Mouse (Mus musculus): ENCODE results near the gene Arhgap27.
A peak's percentile ranks its signal among the peaks of the same experiment; 100 is the strongest.
"Not testable (repeated sequence)": the region's sequence is repeated elsewhere in the genome, so short reads cannot be mapped to it uniquely, and the experiment has no call there.

The Arhgap27 gene

DNA sequence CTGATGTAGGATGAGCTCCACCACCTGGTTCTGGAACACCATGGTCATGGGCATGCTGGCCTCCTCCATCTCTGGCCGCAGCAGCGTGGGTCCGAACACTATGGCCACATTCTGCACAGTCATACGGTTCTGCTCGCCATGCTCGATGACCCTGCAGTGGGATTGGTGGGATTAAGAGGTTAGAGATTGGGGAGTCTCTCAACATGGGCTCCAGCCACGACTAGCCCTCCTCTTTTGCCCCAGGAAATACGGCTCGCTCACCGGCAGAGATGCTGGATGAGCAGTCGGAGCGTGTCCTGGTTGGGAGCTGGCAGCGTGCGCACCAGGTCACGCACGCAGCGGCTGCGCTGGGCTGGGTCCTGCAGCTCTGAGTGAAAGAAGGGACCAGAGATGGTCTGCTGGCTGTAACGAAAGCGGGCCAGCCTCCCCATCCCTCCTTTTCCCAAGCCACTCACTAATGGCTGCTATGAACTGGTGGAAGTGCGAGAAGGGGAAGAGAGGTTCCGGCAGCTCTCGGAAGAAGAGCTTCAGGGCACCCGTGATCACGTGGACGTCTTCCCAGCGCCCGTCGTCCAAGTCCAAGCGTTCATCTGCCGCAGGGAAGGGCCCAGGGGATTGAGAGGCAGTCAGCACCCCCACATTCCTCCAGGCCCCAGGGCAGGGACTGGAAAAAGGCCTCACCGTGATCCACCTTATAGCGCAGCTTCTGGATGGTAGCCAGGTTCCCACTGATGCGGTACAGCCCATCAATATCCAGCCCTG lies 30.4 kb downstream of the Arhgap27 start:
- no peak for DNase-seq (ENCODE audit: low spot score)

DNA sequence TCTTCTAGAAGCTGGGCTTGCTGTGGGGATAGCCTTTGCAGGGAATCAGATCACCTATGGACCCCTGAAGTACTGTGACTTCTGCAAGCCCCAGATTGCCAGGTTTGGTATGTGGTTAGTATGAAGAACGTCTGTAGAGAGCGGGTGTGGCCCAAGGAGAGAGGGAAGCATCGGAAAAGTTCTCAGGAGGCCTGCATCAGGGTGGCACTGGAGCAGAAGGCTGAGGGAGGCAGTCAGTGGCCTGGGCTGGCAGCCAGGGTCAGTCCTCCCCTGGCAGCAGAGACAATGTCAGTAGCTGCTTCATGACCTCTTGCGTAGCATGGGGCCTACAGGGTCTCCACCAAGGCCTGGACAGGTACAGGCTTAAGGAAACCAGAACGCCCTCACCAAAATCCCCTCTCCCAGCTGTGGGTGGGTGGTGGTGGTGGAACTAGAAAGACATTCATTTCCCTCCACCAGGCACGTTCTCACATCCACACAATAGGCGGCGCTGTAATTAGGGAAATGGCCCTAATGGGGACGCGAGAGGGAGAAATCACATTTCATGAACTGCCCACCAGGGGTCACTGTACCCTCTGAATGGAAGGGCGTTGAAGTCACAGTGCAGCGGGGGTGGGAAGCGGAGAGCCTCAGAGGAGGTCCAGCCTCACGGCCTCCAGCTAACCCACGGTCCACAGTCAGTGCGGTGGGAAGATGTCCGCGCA lies 31.2 kb downstream of the Arhgap27 start:
- DNase-seq (ENCODE audit: low spot score), result peak; percentile 66

DNA sequence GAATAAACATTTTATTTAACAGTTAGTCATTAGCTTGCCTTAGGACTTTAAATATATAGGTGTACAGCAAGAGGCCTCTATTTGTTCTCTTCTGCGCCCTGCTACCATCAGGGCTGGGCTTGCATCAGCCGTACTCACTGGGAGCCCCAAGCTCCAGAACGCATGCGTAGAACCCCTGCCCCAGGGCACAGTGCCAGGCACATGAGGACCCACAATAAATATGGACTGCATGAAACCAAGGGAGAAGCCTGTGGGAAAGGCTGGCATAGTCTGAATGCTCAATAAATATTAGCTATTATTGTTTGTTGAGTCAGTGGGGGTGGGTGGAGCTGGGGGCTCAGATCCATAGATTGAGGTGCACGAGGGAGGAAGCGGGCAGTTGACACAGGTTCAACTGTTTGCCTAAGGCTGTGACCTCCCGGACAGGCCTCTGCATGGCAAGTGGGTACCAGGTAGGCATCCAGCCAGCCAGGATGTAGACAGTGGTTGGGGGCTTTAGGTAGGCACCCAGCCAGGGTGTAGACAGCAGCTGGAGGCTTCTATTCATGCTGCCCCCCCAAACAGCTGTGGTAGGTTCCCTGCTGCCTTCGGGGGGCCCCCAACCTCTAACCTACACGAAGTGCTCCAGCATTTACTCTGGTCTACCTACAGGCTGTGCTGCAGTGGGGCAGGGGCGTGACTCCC lies 31.8 kb downstream of the Arhgap27 start:
- DNase-seq (ENCODE audit: low spot score), result no peak

DNA sequence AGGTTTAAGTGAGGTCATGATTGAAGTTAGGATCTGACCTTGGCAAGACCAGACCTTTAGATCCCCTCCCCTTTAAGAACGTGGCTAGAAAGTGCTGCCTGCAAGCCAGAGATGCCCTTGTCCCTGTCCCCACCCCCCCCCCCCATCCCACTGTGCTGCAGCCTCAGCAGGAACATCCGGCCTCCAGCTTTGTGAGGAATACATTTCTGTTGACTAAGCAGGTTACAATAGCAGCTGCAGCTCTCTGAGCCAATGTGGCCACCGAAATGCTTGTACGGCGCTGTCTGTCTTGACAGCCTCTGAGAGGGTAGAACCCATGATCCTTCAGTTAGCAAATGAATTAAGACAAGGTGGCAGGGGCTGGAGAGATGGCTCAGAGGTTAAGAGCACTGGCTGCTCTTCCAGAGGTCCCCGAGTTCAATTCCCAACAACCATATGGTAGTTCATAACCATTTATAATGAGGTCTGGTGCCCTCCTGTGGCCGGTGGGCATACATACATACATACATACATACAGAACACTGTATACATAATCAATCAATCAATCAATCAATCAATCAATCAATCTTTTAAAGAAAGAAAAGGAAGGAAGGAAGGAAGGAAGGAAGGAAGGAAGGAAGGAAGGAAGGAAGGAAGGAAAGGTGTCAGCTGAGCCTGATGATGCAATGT lies 32.7 kb downstream of the Arhgap27 start:
- no peak for DNase-seq (ENCODE audit: low spot score)

DNA sequence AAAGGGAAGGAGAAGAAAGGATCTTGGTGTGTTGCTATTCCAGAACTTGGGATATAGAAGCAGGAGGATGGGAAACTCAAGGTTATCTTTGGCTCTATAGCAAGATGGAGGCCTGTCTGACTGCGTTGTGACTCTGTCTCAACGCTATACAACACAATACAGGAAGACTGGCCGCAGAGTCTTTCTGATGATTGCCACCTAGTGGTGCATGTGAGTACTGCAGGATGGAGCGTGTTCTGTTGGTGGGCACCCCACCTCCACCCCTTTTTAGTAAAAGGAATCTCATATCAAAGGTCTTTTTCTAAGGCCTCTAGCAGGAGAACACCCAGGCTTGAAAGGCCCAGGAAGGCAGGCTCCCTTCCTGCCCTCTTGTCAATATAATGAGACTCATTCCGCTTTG lies 36.5 kb downstream of the Arhgap27 start:
- DNase-seq (ENCODE audit: low spot score), result peak; percentile 83

DNA sequence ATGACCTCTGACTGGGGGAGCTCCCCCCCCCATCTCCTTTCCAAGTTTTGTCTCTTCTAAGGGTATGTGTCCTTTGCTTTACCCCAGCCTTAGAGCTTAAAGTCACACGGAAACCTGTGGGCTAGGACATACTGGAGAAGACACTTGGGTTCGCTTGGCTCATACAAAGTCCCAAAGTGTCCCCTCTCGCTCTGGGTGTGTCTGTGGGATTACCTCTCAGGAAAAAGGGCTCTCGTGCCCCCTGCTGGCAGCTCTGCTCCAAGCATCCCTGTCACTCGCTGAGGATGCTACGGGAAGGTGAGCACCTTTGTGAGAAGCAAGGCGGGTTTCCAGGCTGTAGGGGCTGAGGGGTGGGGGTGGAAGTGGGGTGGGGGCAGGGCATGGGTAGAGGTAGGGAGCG lies 38.3 kb downstream of the Arhgap27 start:
- peak; percentile 42 for DNase-seq (ENCODE audit: low spot score)

DNA sequence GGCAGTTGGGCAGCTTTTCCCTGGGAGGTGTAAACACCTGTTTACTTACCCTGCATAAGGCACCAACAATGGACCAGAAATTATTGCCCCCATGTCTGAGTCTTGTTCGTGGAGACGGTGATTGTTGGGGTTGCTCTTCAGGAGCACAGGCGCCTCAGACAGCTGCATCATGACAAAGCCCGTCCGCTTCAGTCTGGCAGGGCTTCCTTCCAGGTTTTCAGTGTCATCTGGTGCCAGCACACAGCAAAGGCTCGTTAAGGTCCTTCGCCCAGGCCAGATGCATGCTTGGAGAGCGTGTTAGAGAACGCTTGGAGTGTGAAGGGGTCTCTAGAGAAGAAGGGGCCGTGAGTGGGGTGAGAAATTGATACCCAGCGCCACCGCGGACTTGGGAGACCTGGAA lies 38.8 kb downstream of the Arhgap27 start:
- no peak for DNase-seq (ENCODE audit: low spot score)

DNA sequence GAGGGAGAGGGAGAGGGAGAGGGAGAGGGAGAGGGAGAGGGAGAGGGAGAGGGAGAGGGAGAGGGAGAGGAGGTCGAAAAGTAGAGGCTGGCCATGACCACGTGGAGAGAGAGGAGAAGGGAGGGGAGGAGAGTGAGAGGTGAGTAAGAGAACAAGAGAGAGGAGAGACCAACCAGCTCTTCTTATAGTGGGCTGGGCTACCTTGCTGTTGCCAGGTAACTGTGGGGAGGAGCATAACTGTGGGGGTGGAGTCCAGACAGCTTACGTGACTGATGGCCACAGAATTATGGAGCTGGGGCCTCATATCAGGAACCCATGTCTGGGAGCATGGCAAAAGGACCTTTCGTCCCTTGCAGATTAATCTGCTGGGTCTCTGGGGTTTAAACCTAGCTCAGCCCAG lies 40.7 kb downstream of the Arhgap27 start:
- not testable (repeated sequence) for DNase-seq (ENCODE audit: low spot score)

DNA sequence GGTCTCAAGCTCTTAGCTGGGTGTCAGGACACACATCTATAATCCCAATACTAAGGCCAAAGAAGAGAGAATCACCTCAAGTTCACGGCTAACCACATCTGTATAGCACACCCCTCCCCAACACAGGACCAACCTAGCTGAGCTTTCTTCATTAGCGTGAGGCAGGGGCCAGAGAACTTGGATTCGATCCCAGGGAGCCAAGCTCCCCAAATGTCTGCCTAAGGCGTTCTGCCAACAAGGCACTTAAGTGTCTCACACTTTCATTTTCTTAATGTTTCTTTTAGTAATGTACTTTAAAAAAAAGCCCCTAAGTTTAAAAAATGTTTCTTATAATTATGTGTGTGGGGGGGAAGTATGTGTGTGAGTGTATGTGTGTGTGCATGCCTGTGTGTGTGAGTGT lies 42.8 kb downstream of the Arhgap27 start:
- DNase-seq (ENCODE audit: low spot score), result no peak

DNA sequence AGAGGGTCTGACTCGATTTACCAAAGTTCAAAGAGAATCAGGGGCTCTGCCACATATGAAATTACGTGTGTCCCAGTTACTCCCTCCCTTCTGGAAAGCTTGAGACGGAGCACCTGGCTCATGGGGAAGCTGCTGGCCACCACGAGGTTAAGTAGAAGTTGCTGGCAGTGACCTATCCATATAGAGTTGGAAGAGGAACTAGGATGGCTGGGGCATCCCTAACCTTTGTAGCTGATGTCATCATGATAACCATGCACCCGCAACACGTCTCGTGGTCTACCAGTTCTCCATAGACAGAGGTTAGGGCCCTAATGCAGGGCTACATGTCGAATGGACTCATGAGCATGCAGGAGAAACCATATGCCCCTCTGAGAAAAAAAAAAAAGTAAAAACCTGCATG lies 43.3 kb downstream of the Arhgap27 start:
- no peak for DNase-seq (ENCODE audit: low spot score)

DNA sequence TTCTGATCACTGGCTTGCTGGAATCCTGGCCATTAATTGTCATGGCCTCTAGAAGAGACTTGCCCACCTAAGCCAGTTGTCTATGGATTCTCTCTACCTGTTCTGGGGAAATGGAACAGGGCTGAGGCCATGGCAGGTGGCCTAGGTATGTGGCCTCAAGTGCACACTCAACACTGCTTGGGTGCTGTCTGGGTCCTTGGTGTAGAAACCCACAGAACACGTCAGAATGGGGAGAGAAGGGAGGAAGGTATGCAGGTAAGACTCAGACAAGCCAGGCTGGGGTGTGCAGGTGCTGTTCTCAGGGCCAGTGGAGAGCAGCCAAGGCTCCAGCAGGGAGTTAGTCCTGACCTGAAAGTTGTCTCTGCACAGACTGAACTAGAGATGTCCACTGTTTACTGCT lies 45.5 kb downstream of the Arhgap27 start:
- DNase-seq (ENCODE audit: low spot score), result no peak

DNA sequence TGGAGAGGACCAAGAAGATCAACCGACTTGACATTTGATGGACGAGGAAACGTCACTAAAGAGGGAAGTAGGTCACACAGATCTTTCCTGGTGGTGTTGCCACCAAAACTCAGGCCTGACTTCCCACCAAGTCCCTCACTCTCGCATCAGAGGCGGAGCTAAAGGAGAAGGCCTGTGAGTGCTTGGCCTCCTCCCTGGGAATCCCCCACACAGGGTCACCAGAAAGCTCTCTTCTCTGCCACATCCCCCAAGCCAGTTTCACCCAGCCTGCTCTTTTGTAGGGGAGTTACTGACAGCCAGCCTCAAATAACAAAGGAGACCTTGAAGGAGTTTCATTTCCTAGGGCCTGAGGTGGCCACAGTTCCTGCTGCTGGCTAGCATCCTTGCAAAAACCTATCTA lies 48.1 kb downstream of the Arhgap27 start:
- DNase-seq (ENCODE audit: low spot score), result no peak

DNA sequence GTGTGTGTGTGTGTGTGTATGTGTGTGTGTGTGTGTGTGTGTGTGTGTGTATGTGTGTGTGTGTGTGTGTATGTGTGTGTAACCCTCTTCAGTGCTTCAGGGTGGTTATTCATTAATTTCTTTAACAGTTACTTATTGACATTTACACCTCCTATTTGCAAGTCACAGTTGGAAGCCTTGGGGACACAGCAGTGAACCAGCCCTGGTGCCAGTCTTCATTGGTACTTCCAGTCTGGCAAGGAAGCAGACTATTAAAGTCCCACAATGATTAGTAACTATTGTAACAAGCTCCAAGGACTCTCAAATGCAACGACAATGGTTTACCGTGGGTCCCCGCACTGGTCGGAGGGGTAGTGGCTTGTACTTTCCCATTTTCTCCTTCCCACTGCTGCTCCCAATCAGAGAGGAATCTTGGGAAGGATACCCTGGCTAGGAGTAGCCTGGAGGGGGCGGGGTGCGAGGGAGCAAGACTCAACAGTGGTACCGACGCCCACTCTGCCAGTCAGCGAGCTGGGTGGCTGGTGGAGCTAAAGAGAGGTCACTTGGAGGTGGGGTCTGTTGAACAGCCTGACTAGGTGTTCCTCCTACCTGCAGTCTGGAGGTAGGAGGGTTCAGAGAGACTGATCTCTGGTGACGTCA lies 48.6 kb downstream of the Arhgap27 start:
- DNase-seq (ENCODE audit: low spot score), result no peak

DNA sequence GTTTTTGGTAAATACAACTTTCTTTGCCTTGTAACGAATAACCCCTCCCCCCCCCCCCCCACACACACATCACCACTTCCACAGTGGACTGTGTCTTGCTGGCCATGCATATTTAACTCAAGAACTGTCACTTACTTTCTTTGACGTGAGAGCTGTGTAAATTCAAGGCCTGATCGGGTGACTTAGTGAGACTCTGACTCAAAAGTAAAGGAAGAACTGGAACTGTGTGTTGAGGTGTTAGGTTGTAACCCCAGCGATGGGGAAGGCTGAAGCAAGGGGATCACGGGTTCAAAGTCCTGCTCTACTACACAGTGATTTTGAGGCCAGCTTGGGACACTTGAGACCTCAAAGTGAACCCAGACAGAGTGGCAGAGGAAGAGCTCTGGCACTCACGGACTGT lies 50.0 kb downstream of the Arhgap27 start:
- DNase-seq (ENCODE audit: low spot score), result no peak

DNA sequence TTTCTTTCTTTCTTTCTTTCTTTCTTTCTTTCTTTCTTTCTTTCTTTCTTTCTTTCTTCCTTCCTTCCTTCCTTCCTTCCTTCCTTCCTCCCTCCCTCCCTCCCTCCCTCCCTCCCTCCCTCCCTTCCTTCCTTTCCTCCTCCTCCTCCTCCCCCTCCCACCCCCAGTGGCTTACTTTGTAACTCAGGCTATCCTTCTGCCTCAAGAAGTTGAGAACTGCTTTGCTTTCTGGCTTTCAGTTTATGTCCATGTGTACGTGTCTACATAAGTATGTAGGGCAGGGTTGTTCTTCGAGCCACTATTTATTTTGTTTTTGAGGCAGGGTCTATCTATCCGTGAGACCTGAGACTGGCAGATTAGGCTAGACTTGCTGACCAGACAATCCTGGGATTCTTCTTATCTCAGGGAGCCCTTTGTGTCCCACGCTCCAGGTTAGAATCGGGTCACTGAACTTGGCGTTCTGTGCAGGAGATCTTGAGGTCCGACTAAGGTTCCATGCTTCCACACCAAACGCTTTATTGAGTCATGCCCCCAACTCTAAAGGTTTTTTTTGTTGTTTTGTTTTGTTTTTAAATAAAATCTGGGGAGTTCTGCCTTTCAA lies 50.7 kb downstream of the Arhgap27 start:
- DNase-seq (ENCODE audit: low spot score), result no peak

DNA sequence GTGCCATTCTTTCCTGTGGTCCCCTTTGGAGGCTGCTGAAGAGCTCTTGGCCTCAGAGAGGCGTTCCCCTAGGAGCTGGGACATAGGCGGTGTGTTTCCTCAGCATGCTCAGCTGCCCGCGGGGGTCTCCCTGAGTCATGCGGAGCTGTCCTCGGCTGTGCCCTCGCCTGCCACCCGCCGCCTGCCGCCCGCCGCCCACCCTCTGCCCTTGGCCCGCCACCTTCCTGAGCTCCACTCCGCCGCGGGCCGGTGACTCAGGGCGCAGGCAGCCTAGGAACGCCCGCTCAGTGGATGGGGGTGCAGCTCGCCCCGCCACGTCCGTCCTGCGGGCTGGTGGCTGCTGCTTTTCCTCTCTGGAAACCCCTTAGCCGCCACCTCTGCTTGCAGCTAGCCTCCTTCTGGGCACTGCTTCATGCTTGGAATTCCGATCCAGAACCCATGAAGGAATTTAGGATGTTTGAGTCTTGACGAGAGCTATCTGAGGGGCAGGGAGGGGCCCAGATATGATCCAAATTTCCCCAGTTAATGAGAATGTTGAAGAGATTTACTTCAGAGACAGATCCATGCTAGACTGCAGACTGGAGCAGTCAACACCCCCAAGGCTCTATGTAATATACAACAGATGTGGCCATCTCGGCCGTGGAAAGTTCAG lies 51.4 kb downstream of the Arhgap27 start:
- DNase-seq (ENCODE audit: low spot score), result peak; percentile 25

DNA sequence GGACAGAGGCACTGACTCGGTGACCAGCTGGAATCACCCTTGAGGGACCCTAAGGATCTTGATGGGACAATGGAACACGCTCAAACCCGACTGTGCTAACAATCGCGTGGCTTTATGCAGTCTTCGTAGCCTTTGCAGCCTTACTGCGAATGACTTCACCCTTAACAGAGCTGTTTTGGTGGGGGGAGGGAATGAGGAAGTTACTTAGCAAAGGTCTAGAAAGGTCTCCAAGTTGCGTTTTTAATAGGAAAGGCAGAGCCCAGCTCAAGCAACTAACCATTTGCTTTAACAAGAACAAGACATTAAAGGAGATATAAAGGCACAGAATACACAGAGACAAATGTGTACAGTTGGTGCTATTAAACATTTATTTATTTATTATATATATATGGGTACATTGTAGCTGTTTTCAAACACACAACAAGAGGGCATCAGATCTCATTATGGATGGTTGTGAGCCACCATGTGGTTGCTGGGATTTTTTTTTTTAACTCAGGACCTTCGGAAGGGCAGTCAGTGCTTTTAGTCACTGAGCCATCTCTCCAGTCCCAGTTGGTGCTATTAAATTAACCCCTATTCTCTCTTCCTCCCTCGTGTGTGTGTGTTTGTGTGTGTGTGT lies 53.4 kb downstream of the Arhgap27 start:
- DNase-seq (ENCODE audit: low spot score), result no peak

DNA sequence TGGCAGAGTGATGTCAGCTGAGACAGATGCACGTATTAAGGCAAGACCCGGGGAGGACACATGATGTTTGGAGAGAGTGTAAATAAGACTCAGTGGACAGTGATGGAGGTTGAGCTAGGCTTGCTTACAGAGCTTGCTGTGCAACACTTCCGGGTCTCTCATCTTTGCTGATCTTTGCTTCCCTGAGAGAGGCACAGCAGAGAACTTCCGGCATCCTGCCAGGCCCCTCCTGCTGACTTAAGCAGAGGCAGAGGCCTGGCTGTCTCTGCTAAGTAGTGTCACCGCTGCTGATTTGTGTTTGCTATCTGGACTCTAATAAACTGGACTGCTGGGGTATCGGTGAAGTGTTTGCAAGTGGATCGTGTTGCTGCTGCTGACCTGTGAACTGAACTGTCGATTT lies 55.6 kb downstream of the Arhgap27 start:
- DNase-seq (ENCODE audit: low spot score), result peak; percentile 55

DNA sequence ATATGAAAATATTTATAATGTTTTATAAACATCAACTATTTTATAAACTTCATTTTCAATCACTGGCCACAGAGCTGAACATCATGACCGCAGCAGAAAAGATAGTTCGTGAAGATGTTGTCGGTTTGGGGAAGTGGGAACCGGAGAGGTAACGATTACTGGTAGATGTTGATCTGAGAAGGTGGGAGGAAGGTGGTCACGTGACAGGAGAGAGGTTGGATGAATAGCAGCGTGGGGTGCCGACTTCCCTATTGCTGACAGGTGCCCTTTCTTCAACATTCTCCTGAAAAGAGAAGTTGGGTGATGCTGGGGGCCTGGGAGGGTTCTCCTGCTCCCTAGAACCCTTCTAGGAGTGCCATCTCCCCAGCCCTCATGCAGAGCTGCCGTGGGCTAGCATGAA lies 59.0 kb downstream of the Arhgap27 start:
- peak; percentile 4 for DNase-seq (ENCODE audit: low spot score)

DNA sequence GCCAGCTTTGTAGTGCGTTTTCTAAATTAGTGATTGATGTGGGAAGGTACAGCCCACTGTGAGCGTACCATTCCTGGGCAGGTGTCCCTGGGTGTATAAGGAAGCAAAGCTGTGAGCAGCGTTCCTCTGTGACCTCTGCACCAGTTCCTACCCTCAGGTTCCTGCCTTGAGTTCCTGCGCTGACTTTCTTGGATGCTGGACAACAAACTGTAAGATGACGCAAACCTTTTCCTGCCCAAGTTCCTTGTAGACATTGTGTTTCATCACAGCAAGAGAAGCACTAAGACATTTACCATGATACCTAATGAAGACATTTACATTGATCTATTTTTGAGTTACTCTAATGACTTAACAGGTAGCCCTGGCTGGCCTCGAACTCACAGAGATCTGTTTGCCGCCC lies 68.7 kb downstream of the Arhgap27 start:
- DNase-seq (ENCODE audit: low spot score), result no peak

DNA sequence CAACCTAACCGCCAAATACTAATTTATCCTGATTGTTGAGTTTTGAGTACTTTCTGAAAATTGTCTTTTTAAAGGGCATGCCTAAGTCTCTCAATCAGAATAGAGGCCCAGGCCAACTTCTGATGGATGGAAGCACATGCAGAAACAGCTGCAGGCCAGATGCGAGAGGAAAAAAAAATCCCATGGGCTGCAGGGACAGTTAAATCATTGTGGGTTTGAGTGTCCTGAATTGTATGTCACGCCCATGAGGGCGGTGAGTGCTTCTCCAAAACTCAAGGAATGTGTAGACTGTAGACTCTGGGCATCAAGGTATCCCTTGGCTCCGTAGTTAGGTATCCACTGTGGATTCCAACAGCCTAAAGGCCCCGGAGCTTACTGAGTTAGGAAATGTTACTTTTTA lies 69.4 kb downstream of the Arhgap27 start:
- no peak for DNase-seq (ENCODE audit: low spot score)
